Mouse (Mus musculus): ENCODE data around the gene Mitf.

Gene Mitf

GRCm38 (mm10) chr6:97881935-97882334 is 75.1 kb downstream of the Mitf start:
- DNase-seq (ENCODE audit: low spot score in 2 of 2): no peak

GRCm38 (mm10) chr6:97882931-97883330 is 76.1 kb downstream of the Mitf start:
- no peak for DNase-seq (ENCODE audit: low spot score in 2 of 2)

GRCm38 (mm10) chr6:97883496-97883895 is 76.6 kb downstream of the Mitf start:
- DNase-seq (ENCODE audit: low spot score in 2 of 2): no peak

- DNase-seq (ENCODE audit: low spot score in 2 of 2): no peak
Measured at GRCm38 (mm10) chr6:97884971-97885370, 78.1 kb downstream of the Mitf start.

GRCm38 (mm10) chr6:97885606-97886005 is 78.8 kb downstream of the Mitf start:
- no peak for DNase-seq (ENCODE audit: low spot score in 2 of 2)

GRCm38 (mm10) chr6:97887893-97888292 is 81.0 kb downstream of the Mitf start:
- no peak for DNase-seq (ENCODE audit: low spot score in 2 of 2)

- no peak for DNase-seq (ENCODE audit: low spot score in 2 of 2)
Measured at GRCm38 (mm10) chr6:97888596-97888995, 81.7 kb downstream of the Mitf start.

GRCm38 (mm10) chr6:97893546-97893945 is 86.7 kb downstream of the Mitf start:
- no peak for DNase-seq (ENCODE audit: low spot score in 2 of 2)

- no peak for DNase-seq (ENCODE audit: low spot score in 2 of 2)
Measured at GRCm38 (mm10) chr6:97897191-97897590, 90.3 kb downstream of the Mitf start.

- no peak for DNase-seq (ENCODE audit: low spot score in 2 of 2)
Measured at GRCm38 (mm10) chr6:97898085-97898484, 91.2 kb downstream of the Mitf start.

GRCm38 (mm10) chr6:97901561-97901960 is 94.7 kb downstream of the Mitf start:
- DNase-seq (ENCODE audit: low spot score in 2 of 2): no peak

GRCm38 (mm10) chr6:97902205-97902604 is 95.4 kb downstream of the Mitf start:
- no peak for DNase-seq (ENCODE audit: low spot score in 2 of 2)

GRCm38 (mm10) chr6:97914768-97915167 is 107.9 kb downstream of the Mitf start:
- no peak for DNase-seq (ENCODE audit: low spot score in 2 of 2)

- no peak for DNase-seq (ENCODE audit: low spot score in 2 of 2)
Measured at GRCm38 (mm10) chr6:97916386-97916903, 109.6 kb downstream of the Mitf start.

- DNase-seq (ENCODE audit: low spot score in 2 of 2): no peak
Measured at GRCm38 (mm10) chr6:97918051-97918450, 111.2 kb downstream of the Mitf start.

GRCm38 (mm10) chr6:97918481-97918880 is 111.6 kb downstream of the Mitf start:
- DNase-seq (ENCODE audit: low spot score in 2 of 2): no peak

- DNase-seq (ENCODE audit: low spot score in 2 of 2): no peak
Measured at GRCm38 (mm10) chr6:97919287-97919686, 112.4 kb downstream of the Mitf start.

GRCm38 (mm10) chr6:97921591-97921990 is 114.7 kb downstream of the Mitf start:
- DNase-seq (ENCODE audit: low spot score in 2 of 2): no peak

- no peak for DNase-seq (ENCODE audit: low spot score in 2 of 2)
Measured at GRCm38 (mm10) chr6:97924221-97924620, 117.4 kb downstream of the Mitf start.

- DNase-seq (ENCODE audit: low spot score in 2 of 2): no peak
Measured at GRCm38 (mm10) chr6:97929051-97929450, 122.2 kb downstream of the Mitf start.

GRCm38 (mm10) chr6:97929466-97929865 is 122.6 kb downstream of the Mitf start:
- DNase-seq (ENCODE audit: low spot score in 2 of 2): no peak

- no peak for DNase-seq (ENCODE audit: low spot score in 2 of 2)
Measured at GRCm38 (mm10) chr6:97937139-97937538, 130.3 kb downstream of the Mitf start.

GRCm38 (mm10) chr6:97937897-97938614 is 131.2 kb downstream of the Mitf start:
- no peak for DNase-seq (ENCODE audit: low spot score in 2 of 2)

- DNase-seq (ENCODE audit: low spot score in 2 of 2): no peak
Measured at GRCm38 (mm10) chr6:97940916-97941315, 134.1 kb downstream of the Mitf start.

All from spleen, postnatal 36 days (tissue).